Mouse (Mus musculus): ENCODE results near the gene Vdac2. TPM values are rescaled to one million over a fixed set of nuclear protein-coding genes. Genes with fewer than 3 reads are reported as not detected.

Vdac2 gene
- 207 and 227 TPM in 2 replicates for polyA plus RNA-seq (2012; ENCODE audit: low replicate concordance)

DNA sequence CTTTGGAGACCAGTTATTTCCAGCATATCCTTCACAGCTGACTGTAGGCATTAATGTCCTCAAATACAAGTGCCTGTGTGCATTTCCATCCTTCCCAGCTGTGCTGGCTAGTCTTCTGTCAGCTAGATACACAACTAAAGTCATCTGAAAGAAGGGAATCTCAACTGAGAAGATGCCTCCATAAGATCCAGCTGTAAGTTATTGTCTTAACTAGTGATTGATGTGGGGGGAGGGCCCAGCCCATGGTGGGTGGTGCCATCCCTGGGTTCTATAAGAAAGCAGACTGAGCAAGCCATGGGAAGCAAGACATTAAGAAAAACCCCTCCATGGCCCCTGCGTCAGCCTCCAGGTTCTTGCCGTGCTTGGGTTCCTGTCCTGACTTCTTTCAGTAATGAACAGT lies at the start of gene Vdac2:
Vdac2 (plus strand) TSS at position 301 of the 400 bp plus-strand sequence.

DNA sequence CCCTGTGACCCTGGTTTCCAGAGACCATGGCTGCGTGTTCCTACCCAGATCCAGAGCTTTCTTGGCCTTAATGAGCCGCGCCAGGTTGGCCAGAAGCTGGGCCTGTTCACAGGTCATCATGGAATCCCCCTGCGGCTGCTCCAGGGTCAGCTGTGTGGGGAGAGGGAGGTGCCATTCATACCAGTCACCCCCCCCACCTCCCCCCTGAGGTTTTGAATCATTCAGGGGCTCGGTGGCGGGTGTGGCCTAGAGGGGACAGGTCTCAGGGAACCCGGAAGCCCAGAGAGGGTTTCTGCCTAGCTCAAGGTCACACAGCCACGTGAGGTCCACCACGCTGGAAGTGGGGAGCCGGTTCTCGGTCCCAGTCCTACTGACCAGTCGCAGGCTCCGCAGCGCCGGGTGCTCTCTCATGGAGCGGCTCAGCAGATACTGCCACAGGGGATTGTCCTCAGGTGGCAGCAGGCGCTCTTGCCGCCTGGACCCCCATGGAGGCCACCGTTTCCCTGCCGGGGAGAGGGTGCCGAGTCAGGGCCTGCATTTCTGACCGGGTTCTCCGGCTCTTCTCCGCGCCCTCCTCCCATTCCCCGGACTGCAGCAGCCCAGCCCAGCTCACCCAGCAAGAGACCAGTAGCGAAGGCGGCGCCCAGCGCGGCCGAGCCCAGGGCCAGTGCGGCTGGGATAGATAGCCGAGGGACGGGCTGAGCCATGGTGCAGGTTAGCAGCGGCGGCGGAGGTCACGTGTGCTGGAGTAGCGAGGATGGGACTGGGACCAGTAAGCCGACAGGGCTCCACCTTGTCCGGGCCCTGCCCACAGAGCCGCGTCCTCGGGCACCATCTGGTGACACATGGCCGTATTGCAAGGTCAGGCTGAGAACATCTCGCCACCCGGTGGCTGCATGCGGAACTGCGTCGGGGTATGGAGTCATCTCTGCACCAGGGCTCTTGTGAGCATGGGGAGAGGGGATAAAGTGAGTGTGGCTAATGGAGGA lies 23.4 kb downstream of the Vdac2 start, which contains the start of gene Comtd1:
Comtd1 (minus strand) TSS at position 812 of the 989 bp plus-strand sequence.

Other genes starting within 250 kb of the Vdac2 start
- not detected in 2 replicates for gene Dupd1, start 110.7 kb upstream of the Vdac2 start, polyA plus RNA-seq (2012; ENCODE audit: low replicate concordance)
- 7.3 and 16.4 TPM in 2 replicates for gene Samd8, start 74.7 kb upstream of the Vdac2 start, polyA plus RNA-seq (2012; ENCODE audit: low replicate concordance)
- gene Dusp13, start 74.1 kb upstream of the Vdac2 start, polyA plus RNA-seq (2012; ENCODE audit: low replicate concordance) = not detected in 2 replicates
- 11.3 and 15.8 TPM in 2 replicates for gene Comtd1, start 23.7 kb downstream of the Vdac2 start, polyA plus RNA-seq (2012; ENCODE audit: low replicate concordance)
- gene Zfp503, start 164.4 kb downstream of the Vdac2 start, polyA plus RNA-seq (2012; ENCODE audit: low replicate concordance) = 1.4 and 2.4 TPM in 2 replicates
- 0.25 and 0.80 TPM in 2 replicates for gene Lrmda, start 194.5 kb downstream of the Vdac2 start, polyA plus RNA-seq (2012; ENCODE audit: low replicate concordance)